Mouse (Mus musculus) liver, postnatal 0 days (tissue): Measurements from ENCODE around the gene Hyou1.
A peak's percentile ranks its signal among the peaks of the same experiment; 100 is the strongest.

Source experiments
- CTCF ChIP-seq: sonication (generic); IDR thresholded peaks from 2 replicates; pipeline ENCODE4 v1.5.1; 2016; ENCODE audit warnings: antibody characterized with exemption, low read depth
- EP300 ChIP-seq: IDR thresholded peaks from 2 replicates; pipeline ENCODE4 v1.6.1; 2016; ENCODE audit warnings: antibody characterized with exemption, low read depth, mild to moderate bottlenecking

DNA sequence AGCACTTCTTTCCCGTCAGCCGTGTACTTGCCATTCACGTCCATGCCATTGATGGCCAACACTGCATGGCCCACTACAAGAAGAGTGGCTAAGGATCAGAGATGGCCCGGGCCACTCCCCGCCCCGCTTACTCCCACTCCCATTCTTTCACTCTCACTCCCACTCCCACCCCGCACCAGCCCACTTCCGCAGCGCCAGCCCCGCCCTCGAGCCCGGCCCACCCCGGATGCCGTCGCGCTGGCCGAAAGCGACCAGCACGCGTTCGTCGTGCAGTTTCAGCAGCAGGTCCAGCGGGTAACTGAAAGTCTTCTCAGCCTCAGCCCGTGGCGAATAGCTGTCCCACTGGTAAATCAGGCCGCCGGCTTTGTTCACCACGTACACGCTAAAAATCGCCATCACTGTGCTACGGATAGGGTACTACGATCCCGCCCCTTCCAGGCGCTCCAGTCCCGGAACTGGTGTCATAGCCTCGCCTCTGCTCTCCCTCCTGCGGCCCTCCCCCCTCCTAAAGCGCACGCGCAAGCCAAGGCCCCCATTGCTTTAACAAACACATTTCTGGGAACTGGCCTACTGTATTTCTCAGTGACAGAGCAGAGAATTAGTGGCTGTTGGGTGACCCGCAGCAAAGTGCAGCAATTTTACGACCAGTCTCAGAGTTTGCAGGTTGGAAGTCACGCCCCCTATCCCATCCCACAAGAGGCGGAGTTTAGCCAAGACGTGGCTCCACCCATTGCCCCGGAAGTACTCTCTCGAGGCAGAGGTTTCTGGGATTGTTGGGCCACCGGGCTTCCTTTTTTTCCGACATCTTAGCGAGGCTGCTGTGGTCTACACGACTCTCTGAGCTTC lies 27.8 kb downstream of the Hyou1 start, which contains the start of the genes Rps25 and Trappc4:
- TF ChIP-seq CTCF = peak; percentile 1; the same call in 1 of the 2 replicates
- TF ChIP-seq EP300 = peak; percentile 52
